Mouse (Mus musculus) lung, postnatal 10 days (tissue): ENCODE results near the gene Parm1.

ENCODE experiments used
- DNase-seq: peaks from one replicate; pipeline ENCODE4 v3.0.0; 2021

Parm1 gene

DNA sequence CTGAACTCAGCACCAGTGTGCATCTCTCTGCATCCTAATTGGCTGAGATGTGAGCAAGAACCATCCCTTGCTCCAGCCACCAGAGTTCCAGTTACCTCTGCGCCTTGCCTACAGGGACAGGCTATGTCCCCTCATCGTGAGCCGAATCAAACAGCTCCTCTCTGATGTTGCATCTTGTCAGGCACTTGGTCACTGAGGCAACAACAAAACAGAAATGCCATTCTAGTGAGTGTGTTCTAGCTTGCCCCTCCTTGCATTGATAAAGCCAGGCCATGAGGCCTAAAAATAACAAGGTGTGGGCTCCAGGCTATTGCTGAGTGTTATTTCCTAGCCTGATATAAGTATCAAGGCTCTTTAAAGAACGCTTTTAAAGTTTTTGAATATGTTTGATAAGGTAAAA is 64.4 kb downstream of the Parm1 start:
- no peak for DNase-seq

DNA sequence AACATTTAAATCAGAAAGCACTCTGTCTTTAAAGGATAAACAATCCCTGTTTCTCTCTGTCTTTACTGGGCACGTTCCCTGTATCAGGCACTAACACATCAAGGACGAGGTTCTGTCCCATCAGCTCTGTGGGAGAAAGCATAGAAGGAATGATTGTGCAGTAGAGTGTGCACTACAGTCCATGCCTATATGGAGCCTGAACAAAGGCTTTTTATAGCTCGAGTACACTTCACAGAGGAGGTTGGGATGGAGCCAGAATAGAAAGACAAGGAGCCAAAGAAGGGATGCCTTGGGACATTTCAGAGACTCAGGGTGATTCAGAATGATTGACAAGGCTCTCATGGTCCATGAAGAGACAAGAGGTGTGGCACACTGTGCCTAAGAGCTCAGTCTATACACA is 68.8 kb downstream of the Parm1 start:
- DNase-seq = no peak

DNA sequence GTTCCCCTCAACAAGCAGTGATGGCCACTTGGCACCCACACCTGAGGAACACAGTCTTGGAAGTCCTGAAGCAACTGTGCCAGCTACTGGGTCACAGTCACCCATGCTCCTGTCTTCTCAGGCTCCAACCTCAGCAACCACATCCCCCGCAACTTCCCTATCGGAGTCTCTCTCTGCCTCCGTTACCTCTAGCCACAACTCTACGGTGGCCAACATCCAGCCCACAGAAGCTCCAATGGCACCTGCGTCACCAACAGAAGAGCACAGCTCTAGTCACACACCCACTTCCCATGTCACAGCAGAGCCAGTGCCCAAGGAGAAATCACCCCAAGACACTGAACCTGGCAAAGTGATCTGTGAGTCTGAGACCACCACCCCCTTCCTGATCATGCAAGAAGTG is 76.7 kb downstream of the Parm1 start:
- DNase-seq = no peak

DNA sequence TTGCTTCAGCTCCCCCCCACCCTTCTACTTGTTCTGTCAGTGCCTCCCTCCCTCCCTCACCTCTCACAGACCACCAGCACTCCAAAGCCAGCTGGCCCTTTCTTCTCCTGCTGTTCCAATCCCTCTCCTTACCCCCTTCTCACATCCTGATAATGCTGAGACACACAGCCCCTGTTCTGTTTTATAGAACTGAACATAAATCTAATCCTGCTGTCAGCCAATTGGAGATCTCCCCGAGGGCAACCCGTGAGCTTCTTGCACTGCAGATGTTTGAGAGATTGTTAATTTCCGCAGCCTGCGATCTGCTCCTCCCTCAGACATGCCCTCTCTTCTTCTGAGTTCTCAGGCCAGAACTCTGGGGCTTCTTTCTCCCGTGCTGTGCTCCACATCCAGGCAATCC is 79.8 kb downstream of the Parm1 start:
- no peak for DNase-seq

DNA sequence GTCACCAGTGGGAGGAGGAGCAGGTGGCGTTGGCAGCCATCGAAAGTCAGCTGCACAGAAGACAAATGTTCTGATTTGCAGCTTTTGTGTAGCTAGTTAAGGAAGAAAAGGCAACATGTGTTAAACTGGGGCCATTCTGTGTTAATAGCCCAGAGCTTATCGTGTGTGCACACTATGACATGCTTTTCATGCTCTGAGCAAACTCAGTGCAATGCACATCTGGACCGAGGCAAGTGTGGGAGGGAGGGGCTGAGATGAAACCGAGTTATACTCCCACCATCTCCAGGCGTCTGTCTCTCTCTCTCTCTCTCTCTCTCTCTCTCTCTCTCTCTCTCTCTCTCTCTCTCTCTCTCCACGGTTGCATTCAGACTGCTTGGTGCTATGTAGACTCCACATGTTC is 82.4 kb downstream of the Parm1 start:
- no peak for DNase-seq

DNA sequence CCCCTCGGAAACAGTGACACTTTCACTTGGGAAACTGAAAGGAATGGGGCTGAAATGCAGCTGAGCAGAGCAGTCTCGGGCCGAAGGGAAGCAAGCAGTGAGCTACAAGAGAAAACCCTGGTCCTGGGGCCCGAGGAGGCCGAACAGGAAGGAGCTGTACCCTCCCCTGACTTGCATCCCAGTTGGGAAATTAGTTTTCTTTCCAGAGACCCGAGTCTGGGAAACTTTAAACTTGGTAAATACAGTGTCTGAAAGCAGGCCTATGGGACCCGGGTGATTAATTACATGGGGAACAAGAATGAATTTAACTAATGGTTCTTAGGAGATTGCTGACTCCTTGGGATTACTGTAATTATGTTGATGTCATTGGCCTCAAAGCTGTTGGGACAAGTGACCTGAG is 85.9 kb downstream of the Parm1 start:
- no peak for DNase-seq

DNA sequence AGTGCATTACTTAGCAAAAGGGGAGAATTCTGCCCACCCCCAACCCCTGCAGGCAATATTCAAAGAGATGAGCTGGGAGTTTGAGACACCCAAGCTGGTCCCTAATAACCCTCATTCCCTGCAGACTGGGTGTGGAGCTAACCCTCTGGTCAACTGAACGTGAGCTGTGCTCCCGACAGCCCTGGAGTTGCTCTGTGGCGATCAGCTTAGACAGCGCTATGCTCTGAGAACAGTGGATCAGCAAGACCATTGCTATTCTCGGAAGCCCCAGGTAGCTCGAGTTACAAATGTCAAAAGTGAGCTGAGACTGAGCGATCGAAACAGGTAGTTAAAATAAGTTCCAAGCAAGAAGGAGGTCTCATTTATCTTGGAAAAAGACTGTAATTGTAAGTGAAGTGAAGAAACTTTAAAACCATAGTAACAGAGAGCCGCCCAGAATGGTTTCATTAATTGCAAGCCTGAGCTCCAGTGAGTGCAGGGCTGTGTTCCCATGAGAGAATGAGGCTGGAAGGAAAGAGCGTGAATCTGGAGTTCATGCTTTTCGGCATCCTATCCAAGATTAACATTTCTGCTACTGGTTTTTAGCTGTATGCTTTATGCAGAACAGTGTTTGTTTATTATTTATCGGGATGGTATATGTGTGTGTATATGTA is 86.5 kb downstream of the Parm1 start:
- no peak for DNase-seq

DNA sequence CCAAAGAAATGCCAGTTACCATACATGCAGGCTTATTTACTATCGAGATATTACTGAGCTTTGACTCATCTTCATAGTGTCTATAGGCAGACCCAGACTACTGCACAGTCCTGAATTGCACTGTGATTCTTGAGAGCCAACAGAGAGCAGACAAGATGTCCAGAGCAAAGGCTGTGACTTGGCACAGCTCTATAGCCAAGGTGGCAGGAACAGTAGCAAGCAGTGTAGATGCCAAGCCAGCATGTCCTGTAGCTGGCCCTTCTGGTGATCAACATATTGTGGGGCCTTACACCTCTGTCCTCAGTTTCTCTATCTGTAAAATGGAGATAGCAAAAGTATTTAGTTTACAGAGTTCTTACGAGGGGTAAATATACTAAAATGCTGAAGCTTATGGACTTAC is 89.8 kb downstream of the Parm1 start:
- DNase-seq = no peak

DNA sequence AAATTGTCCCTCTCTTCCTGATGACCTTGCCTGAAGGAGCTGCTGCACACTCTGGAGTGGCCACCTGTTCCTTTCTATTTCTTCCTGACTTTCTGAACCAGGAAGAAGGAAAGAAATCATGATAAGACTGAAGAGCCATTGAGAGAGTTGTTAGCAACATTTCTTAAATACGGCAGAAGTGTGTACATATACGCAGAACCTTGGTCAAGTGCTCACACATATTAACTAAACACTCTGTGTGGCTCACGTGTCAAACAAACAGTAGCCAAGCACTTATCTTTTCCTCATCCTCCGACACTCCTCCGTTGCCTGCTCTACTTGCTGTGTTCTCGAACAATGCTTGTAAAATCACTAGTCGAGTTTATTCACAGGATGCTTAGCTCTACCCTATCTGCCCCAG is 90.4 kb downstream of the Parm1 start:
- peak; percentile 13 for DNase-seq

DNA sequence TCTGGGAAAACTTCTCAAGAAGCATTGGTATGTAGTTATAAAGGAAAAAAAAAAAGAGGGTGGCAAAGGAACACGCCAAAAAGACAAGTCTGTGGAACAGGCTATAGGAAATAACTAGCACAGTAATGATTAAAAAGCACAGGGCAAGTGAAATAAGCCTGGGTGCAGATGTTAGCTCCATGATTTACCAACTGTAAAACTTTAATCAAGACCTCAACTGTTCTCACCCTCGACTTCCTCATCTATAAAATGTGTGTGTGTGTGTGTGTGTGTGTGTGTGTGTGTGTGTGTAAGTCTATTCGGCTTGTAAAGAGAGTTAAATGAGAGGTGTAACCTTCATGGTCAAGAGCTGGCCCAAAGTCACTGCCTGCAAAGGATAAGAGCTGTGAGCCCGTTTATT is 91.6 kb downstream of the Parm1 start:
- no peak for DNase-seq

DNA sequence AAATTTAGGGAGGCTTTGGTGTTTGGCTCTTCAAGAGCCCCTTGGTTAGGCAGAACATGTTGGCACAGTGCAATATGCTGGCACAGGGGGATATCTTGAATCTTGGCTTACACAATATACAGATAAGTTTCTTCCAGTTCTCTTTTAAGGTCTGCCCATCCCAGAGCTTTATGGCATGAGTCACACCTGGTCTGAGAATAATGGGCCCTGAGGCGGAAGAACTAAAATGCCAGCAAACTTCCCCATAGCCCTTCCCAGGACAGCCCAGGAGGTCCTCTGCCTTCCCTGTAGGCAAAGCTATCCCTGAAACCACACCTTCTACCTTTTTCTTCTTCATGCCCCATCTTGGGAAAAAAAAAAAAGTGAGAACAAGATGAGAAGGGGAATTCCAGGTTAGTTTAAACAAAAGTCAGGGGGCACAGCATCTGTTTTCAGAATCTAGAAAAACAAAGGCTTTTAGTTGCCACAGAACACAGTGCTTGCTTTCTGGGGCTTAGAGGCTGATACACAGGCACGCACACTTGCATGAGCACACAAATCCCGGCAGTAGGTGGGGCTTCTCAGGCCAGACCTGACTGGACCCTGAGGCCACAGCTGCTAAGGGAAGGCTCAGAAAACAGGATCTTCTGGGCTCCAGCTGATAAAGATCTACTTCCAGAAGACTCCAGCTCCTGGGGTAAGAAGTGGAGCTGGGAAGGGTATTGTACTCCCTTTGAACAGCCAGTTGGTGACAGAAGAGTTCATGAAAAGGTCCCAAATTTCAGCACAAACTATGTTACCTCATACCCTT is 92.3 kb downstream of the Parm1 start:
- DNase-seq = no peak

DNA sequence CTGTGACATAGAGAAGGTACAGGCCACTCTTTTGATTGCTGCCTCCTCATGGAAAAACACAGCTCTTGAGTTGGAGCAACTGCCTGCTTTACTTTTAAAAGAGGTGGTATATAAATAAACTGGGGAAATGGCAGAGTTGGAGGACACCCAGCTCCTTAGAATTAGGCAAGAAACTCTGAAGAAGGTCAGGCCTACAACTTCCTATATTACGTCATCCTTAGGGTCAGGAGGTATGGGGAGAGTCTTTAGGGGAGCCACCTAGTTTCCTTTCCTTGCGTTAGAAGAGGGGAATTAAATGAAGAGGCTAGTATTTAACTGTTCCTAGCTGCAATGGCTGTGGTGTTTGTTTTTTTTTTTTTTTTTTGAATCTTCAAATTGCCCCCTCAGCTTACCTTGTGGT is 93.1 kb downstream of the Parm1 start:
- DNase-seq = no peak

DNA sequence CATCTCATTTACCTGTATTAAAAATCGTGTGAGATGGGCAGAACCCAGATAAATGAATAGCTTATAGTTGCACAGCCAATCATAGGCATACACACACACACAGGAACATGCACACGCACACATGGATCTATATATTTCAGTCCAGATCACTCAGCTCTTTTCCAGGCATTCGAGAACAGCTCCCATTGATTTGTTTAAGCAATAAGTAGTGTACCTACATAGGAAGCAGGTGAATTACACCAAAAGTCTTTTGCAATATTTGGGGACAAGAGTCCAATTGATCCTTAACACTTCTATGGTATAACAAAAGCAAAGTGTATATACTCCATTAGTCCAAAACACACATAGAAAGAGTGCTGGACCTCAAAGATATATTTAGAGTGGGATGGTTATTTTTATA is 94.2 kb downstream of the Parm1 start:
- DNase-seq = no peak

DNA sequence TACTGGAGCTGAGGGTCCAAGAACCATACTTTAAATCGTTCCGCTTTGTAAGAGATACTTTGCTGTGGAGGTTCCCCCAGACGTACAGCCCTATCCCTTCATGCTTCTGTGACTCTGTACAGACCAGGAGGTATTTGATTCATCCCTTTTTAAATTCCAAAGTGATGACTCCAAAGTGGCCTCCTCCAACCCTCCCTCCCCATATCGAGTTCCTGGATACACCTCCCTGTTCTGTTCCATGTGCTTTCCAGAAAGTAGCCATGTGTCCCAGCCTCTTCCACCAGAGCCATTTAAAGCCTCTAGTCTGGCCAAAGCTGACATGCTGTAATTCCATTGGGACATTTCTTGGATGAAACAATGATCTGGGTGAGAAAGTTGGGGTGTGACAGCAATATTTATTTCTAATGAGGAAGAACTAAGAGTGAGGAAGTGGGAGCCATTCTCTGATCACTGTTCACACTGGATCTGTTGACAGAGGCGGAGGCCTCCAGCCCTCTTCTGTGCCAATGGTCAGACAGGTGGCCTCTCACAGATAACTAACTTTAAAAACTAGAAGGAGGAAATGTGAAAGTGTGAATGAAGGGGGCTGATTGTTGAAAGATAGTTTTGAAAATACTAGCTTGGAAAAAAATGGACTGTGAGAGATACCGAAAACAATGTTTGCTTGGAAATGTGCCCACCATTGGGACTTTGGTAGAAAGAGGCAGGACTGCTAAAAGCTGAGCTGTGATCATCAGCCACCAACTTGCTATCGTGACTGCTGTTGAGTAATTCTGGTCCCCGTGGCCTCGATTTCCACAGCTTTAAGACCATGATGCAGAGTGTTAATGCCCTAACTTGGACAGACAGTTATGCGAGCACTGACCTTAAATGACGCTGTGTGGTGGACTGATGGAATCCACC is 100.2 kb downstream of the Parm1 start:
- peak; percentile 19 for DNase-seq

DNA sequence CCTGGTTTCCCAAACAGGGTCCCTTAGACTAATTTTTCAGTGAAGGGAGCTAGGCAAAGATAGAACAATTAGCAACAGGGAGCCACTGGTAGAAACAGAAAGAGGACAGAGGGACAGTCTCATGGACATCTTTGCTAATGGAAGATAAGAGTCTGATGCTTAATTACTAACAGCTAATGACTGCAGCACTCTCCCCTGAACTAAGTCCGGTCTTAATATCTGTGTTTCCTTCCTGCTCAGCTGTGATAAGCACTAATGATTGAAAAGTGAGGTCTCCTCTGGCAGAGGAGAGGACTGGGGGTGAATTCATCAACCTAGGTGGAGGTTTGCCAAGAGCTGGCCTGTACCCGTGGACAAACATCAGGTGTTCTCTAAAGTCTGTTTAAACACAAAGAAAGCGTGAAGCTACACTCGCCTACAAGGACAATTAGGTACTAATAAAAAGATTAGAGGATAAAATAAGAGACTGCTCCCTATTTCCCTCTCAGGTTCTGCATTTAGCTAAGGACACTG is 101.3 kb downstream of the Parm1 start:
- DNase-seq = no peak

DNA sequence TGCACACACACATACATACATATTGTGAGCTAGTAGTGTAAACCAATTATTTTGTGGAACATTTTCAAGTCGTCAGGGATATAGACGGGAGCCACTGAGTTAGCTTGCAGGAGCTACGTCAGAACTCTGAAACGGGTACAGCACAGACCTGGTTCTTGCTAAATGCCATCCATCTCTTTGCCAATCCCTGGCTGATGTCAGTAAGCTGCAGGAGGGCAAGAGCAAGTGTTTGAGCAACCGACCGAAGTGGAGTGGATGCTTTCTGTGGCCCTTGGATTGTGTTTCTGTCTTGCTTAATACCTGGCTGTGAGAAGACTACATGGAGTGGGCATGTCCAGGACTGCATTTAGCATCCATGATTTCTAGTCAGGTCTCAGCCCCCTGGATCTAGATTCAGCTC is 103.8 kb downstream of the Parm1 start:
- DNase-seq = no peak

DNA sequence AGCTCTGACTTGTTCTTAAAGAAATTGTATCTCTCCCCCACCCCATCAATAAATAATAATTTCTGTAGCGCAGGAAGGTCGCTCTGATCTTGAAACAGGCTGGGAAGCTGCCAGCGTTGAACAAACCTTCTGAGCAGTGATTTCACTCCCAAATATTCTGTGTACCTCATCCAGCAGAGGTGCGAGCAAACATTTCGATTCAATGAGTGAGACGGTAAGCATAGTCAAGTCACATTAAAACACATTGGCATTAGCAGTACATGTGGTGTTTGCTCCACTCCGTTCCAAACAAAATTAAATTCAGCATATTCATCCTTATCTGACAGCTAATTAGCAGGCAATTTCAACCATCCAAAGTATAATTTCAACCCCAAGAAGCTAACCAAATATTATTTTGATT is 109.4 kb downstream of the Parm1 start:
- no peak for DNase-seq

DNA sequence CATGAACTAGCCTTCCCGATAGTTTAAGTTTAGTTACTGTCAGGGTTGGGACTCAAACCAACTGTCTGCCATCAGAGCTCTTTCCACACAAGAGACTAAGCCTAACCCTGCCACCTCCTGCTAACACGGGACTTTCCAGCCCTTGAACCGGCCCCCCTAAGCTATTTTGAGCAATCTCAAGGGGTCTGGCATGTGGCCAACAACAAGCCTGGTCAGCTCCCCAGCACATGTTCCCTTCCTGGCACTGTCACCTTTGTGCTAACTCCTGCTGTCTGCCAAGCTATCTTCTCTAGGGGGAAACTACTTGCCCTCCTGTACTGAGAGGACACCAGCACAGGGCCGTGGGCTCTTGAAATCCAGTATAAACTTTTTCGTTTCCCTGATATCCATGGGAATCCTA is 112.1 kb downstream of the Parm1 start:
- DNase-seq = peak; percentile 39

DNA sequence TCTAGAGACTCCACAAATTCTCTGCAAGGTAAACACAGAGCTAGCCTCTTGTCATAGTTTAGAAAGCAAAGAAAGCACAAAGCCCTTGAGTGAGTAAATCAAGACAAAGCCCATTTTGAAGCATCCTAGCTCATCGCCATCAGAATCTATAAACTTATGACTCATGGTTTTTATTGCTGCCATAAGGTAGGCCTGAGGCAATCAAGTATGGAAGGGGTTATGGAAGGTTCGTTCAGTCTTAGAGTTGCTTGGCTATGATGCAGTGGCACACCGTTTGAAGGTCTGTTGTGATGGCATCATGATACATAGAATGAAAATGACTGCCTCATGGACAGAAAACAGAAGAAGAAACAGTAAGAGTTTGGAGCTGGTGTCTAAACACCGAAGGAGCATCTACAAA is 133.9 kb downstream of the Parm1 start:
- DNase-seq = no peak

DNA sequence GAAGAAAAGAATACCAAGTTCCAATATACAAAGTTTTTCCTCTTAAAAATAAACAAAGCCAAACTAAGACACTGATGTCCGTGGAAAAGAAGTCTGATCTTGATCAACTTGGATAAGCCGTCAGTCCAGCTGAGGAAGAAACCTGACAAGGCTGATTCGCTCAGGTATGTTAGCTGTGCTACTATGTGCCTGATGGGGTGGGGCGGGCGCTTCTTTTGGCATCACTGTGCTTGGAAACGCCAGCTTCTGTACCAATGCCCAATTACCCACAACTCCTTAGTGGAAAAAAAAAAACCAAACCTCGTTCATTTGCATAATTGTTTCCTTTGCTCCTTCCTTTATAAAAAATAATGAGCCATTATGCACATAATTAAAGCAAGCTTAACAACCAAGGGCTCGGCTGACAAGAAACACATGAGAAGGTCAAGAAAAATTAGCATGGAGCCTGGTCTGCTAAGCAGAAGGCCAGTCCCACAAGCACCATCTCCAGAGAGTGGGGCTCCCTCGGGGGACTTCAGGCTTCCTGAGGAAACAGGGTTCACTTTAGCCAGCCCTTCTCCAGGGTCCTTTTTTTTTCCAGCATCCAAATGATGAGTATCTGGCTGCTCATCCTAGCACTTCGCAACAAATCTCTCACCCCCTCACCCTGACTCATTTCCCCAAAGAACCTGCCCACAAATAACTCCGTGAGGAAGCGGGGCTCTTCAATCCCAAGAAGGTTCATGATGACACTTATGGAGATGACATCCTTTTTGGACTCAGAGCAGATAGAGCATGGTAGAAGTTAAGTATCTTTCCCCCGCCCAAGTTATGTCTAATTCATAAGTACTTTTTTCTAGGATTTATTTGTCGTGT is 135.9 kb downstream of the Parm1 start:
- DNase-seq = no peak

DNA sequence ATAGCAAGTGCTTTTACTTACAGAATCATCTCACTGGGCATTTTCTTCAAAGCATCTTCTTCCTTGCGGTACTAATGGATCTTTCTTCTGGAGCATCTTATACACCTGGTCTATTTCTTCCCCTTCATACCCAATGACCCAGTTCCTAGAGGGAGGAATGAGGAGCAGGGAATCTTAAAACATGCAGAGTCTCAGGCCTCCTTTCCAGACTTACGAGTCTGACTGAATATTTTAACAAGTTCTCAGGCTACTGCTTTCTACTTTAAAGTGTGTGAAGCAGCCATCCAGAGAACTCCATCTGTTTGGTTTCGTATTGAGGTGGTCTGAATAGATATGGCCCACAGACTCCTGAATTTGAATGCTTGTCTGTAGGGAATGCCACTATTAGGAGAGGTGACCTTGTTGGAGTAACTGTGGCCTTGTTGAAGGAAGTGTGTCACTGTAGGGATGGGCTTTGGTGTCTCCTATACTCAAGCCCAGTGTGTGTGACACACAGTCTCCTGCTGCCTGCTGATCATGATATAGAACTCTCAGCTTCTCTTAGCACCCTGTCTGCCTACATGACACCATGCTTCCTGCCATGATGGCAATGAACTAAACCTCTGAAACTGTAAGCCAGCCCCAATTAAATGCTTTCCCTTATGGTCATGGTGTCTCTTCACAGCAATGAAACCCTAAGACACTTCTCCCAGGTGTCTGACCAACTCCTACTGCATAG is 137.1 kb downstream of the Parm1 start:
- DNase-seq = no peak

DNA sequence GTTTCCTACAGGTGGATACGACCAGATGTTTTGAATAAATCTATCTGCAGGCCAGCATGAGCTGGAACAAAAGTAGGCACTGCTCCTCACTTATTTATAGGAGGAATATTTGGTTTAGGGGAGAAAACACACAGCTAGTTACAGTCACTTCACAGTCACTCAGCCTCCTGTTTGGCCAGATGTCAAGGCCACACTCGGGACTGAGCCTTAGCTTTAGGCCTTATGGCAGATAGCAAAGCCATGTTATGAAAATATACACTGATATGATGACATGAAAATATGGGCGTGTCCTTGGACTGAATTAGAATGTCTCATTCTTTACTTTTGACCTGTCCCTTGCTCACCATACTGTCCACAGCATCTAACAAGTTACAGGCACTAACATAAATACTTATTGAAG is 137.8 kb downstream of the Parm1 start:
- DNase-seq = peak; percentile 3
